Mouse (Mus musculus) lung, adult 2 months (tissue): Measurements from ENCODE around the gene Dmxl2.

ENCODE experiments used
- CTCF ChIP-seq: fragments of 200-500 bp; IDR thresholded peaks from 2 replicates; pipeline ENCODE4 v1.5.1; 2011; ENCODE audit warnings: mild to moderate bottlenecking, low read length, control low read depth; ENCODE audit not compliant: insufficient read depth
- POLR2A ChIP-seq: fragments of 200-500 bp; IDR thresholded peaks from 2 replicates; pipeline ENCODE4 v1.6.1; 2011; ENCODE audit warnings: low read depth, mild to moderate bottlenecking, control low read depth, low read length, borderline replicate concordance; ENCODE audit errors: extremely low read depth

GRCm38 (mm10) chr9:54540801-54541200, 39.4 kb upstream of the Dmxl2 start:
- TF ChIP-seq CTCF: no peak
- no peak for TF ChIP-seq POLR2A
